Mouse (Mus musculus): ENCODE data around the gene Nav2. TPM values are rescaled to one million over a fixed set of nuclear protein-coding genes. Genes with fewer than 3 reads are reported as not detected.

Gene Nav2
- polyA plus RNA-seq, 1 experiment from 2014 or later: 10.1 TPM

DNA sequence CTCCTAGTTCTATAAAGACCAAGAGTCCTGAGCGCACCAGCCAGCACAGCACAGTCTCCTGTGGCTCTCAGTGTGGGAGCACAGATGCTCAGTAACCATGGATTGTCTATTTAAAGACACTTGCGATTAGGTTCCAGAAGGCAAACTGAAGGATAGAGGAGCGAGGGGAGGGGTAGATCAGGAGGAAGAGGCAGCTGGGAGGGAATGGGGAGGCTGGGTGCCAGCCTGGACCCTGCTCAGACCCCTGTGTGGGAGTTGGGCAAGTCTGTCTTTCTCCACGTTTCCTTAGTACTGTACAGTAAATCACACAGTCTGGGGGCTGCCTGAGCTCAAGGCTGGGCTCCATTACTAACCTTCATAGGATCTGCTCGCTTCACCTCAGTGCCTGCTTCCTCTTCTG lies 243.8 kb downstream of the Nav2 start:
- DNase-seq (ENCODE audit: low spot score) (peak; percentile 91), ATAC-seq (replicated peaks; ENCODE audit: low FRiP score, low read depth) (peak; percentile 93)
- Histone ChIP-seq H3K27me3 (ENCODE audit: insufficient read depth, low read length) (no peaks in the 10 kb centered on the region), H3K4me1 (replicated peaks; ENCODE audit: insufficient read depth, low read length) (no peaks in the 10 kb centered on the region), H3K36me3 (ENCODE audit: insufficient read depth, low read length) (no peaks in the 10 kb centered on the region), H3K9ac (ENCODE audit: low read depth, low read length) (no peak overlapping the region), H3K4me3 (replicated peaks; ENCODE audit: low read depth, low read length) (no peak overlapping the region), H3K27ac (no peak overlapping the region), H3K9me3 (replicated peaks; ENCODE audit: low read length) (no peaks in the 10 kb centered on the region), H3K4me2 (ENCODE audit: low read length) (no peak overlapping the region)
- TF ChIP-seq CTCF (IDR thresholded peaks at IDR 0.05; ENCODE audit: low read depth): no peak
- 32% methylated on average over 5 of the region's 5 CpGs for WGBS

DNA sequence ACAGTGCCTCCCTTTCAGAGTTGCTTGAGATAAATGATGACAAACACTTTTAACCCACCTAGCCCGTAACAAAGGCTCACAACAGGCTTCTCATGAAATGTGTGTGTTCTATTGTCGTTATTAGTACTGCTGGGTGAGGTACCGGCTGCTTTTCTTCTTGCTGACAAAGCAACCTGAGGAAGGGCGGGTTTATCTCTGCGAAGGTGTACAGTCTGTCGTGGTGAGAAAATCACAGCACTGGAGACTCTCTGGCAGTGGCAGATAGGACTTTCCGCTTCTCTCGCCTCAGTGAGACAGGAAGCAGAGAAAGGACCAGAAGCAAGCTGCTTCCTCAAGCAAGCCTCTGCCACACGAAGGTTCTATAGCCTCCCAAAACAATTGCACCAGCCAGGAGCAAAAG lies 244.2 kb downstream of the Nav2 start:
- no peaks in the 10 kb centered on the region for H3K9me3 ChIP-seq (replicated peaks; ENCODE audit: low read length)
- no peak for TF ChIP-seq CTCF (IDR thresholded peaks at IDR 0.05; ENCODE audit: low read depth)
- H3K4me1 ChIP-seq (replicated peaks; ENCODE audit: insufficient read depth, low read length): no peaks in the 10 kb centered on the region
- no peak overlapping the region for H3K4me2 ChIP-seq (ENCODE audit: low read length)
- no peak overlapping the region for H3K4me3 ChIP-seq (replicated peaks; ENCODE audit: low read depth, low read length)
- no peaks in the 10 kb centered on the region for H3K36me3 ChIP-seq (ENCODE audit: insufficient read depth, low read length)
- ATAC-seq (replicated peaks; ENCODE audit: low FRiP score, low read depth): no peak; the same call in 1 of the 2 replicates
- DNase-seq (ENCODE audit: low spot score): no peak
- 37% methylated on average over 9 of the region's 9 CpGs for WGBS
- 0 out of 2 replicates have a peak overlapping the region, but pooled peaks have one; percentile 2 for H3K27ac ChIP-seq
- no peaks in the 10 kb centered on the region for H3K27me3 ChIP-seq (ENCODE audit: insufficient read depth, low read length)
- no peak overlapping the region for H3K9ac ChIP-seq (ENCODE audit: low read depth, low read length)

DNA sequence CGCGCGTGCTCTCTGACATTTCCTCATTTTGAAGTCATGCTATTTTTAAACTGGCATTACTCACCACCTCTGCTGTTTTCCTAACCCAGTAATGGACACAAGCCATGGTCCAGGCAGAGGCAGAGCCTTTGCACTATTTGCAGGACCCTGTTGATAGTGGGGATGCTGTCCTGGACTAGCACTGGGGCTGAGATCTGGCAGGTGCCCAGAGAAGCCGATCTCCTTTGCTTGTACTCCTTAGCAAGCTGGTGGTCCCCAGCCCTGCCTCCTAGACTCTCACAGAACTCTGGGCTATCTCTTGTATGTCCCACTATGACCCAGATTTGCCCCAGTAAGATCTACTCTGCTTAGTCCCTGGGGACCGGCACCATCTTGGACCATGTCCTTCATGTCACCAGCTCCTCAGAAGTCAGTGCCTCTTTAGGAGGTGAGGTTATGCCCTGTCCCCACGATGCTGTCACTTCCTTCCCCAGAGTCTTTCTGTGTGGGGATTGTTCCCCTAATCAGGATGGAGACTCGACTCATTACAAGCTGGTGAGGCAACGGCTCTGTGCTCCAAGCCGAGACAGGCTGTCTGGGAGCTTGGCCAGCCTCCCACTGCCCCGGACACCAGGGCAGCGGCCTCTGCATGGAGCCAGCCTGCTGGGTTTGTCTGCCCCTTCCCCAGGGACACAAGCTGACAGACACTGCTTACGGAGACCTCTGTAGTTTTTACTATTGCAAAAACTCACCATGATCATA lies 250.3 kb downstream of the Nav2 start:
- no peak for TF ChIP-seq CTCF (IDR thresholded peaks at IDR 0.05; ENCODE audit: low read depth)
- no peaks in the 10 kb centered on the region for H3K9me3 ChIP-seq (replicated peaks; ENCODE audit: low read length)
- no peak overlapping the region for H3K4me3 ChIP-seq (replicated peaks; ENCODE audit: low read depth, low read length)
- no peak overlapping the region for H3K4me2 ChIP-seq (ENCODE audit: low read length)
- H3K27me3 ChIP-seq (ENCODE audit: insufficient read depth, low read length): no peaks in the 10 kb centered on the region
- no peak for ATAC-seq (replicated peaks; ENCODE audit: low FRiP score, low read depth)
- WGBS: 52% methylated on average over 12 of the region's 12 CpGs
- no peaks in the 10 kb centered on the region for H3K4me1 ChIP-seq (replicated peaks; ENCODE audit: insufficient read depth, low read length)
- H3K36me3 ChIP-seq (ENCODE audit: insufficient read depth, low read length): no peaks in the 10 kb centered on the region
- no peak overlapping the region for H3K27ac ChIP-seq
- no peak for DNase-seq (ENCODE audit: low spot score)
- H3K9ac ChIP-seq (ENCODE audit: low read depth, low read length): no peak overlapping the region

DNA sequence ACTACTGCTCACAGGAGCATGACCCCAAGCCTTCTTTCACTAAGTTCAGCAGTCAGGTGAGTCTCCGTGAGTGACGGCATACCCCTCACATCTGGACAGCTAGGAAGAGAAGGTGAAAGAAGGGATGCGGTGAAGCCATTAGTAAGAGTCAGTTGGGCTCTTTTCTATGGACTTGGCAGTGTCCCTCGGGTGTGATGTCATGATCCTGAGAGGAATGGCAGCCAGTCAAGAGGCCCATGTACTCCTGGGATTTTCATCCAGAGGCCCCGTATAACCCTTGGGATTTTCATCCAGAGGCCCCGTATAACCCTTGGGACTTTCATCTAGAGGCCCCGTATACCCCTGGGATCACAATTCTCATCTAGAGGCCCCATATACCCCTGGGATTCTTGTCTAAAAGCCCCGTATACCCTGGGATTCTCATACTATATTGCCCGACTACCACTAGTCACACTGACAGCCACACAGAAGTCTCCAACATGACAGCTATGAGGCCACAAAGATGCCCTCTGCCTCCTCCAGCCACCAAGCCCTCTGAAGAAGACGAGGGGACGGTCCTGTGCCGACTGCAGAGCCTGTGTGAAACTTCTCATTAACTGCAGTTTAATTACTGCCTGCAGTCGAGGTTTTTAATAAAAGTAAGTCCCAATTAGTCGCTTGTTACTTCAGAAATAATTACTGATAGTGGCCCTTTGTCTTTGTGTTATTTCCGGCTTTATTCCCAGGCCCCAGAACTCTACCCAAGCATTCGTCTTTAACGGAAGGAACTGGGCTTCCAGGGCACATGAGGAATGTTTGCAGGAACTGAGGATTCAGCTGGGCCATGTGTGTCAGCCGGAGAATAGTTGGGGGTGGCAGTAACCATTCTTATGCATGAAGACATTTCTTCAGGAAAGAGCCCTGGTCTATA lies 251.4 kb downstream of the Nav2 start:
- WGBS: 76% methylated on average over 18 of the region's 18 CpGs
- no peak for ATAC-seq (replicated peaks; ENCODE audit: low FRiP score, low read depth)

DNA sequence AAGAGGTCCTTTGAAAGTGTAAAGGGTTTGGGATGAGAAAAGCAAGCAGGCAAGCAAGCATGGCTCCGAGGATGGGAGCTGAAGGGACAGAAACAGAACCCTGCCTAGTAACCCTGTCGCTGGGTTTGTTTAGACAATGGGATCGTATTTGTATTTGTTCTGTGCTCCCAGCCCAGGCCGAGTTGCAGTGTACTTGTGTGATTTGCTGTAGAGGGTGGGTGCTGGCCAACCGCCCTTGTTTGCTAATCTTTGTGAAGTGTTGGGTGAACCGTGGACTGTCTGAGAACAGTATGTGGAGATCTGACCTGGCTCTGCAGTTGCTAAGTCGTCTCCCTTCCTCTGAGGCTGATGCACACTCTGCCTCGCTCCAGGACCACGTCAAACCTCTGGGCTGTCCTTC lies 253.6 kb downstream of the Nav2 start:
- Histone ChIP-seq H3K9ac (ENCODE audit: low read depth, low read length) (no peak overlapping the region), H3K4me1 (replicated peaks; ENCODE audit: insufficient read depth, low read length) (no peaks in the 10 kb centered on the region), H3K4me3 (replicated peaks; ENCODE audit: low read depth, low read length) (no peak overlapping the region), H3K36me3 (ENCODE audit: insufficient read depth, low read length) (no peaks in the 10 kb centered on the region), H3K9me3 (replicated peaks; ENCODE audit: low read length) (no peaks in the 10 kb centered on the region), H3K27ac (no peak overlapping the region), H3K27me3 (ENCODE audit: insufficient read depth, low read length) (no peaks in the 10 kb centered on the region), H3K4me2 (ENCODE audit: low read length) (peak overlapping the region; percentile 3; the same call in 1 of the 2 replicates)
- no peak for TF ChIP-seq CTCF (IDR thresholded peaks at IDR 0.05; ENCODE audit: low read depth)
- 30% methylated on average over 9 of the region's 9 CpGs for WGBS
- no peak for ATAC-seq (replicated peaks; ENCODE audit: low FRiP score, low read depth)
- peak; percentile 18 for DNase-seq (ENCODE audit: low spot score)

More for the DNA sequence above, 251.4 kb downstream of the Nav2 start:
- Histone ChIP-seq H3K9me3 (replicated peaks; ENCODE audit: low read length) (no peaks in the 10 kb centered on the region), H3K27me3 (ENCODE audit: insufficient read depth, low read length) (no peaks in the 10 kb centered on the region), H3K36me3 (ENCODE audit: insufficient read depth, low read length) (no peaks in the 10 kb centered on the region), H3K27ac (no peak overlapping the region), H3K4me1 (replicated peaks; ENCODE audit: insufficient read depth, low read length) (no peaks in the 10 kb centered on the region), H3K4me2 (ENCODE audit: low read length) (no peak overlapping the region), H3K4me3 (replicated peaks; ENCODE audit: low read depth, low read length) (no peak overlapping the region), H3K9ac (ENCODE audit: low read depth, low read length) (no peak overlapping the region)
- TF ChIP-seq CTCF (IDR thresholded peaks at IDR 0.05; ENCODE audit: low read depth): no peak
- no peak for DNase-seq (ENCODE audit: low spot score)

DNA sequence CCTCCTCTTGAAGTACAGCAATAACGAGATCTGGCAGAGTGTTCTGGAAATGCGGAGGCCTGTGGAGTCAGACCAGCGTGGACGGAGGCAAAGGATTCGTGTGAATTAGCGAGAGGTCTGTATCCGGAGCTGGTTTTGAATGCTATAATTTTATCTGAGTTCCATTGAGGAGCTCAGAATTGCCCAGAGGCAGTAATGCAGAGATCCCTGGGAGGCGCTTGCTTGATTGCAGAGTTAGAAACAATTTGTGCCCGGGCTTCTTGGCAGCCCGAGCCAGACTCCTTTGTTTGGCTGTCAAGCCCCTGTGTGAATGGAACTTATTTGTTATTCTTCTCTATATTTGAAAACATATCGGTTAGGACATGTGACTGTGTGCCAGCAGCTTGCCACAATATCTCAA lies 255.3 kb downstream of the Nav2 start:
- Histone ChIP-seq H3K27me3 (ENCODE audit: insufficient read depth, low read length) (no peaks in the 10 kb centered on the region), H3K9ac (ENCODE audit: low read depth, low read length) (no peak overlapping the region), H3K36me3 (ENCODE audit: insufficient read depth, low read length) (no peaks in the 10 kb centered on the region), H3K4me2 (ENCODE audit: low read length) (no peak overlapping the region), H3K9me3 (replicated peaks; ENCODE audit: low read length) (no peaks in the 10 kb centered on the region), H3K27ac (no peak overlapping the region), H3K4me1 (replicated peaks; ENCODE audit: insufficient read depth, low read length) (no peaks in the 10 kb centered on the region), H3K4me3 (replicated peaks; ENCODE audit: low read depth, low read length) (no peak overlapping the region)
- ATAC-seq (replicated peaks; ENCODE audit: low FRiP score, low read depth) (no peak), DNase-seq (ENCODE audit: low spot score) (no peak)
- WGBS: 84% methylated on average over 11 of the region's 11 CpGs
- TF ChIP-seq CTCF (IDR thresholded peaks at IDR 0.05; ENCODE audit: low read depth): no peak
